Mouse (Mus musculus): Measurements from ENCODE around the gene BC049715. TPM values are rescaled to one million over a fixed set of nuclear protein-coding genes. Genes with fewer than 3 reads are reported as not detected.

Gene BC049715
- polyA plus RNA-seq, 1 experiment from 2014 or later = 2.5 TPM

Small RNAs within 50 kb of the gene (microRNA-seq; reads per million reads assigned to microRNA genes)
- not detected for gene Gm44364

Other genes starting within 250 kb of the BC049715 start
- gene Plbd1, start 165.7 kb upstream of the BC049715 start, polyA plus RNA-seq (2014; fragmentation: Nextera tagmentation; extraction: Ambion mirVana) = 6.0 and 6.7 TPM in 2 replicates
- gene Gucy2c, start 45.9 kb upstream of the BC049715 start, polyA plus RNA-seq (2014; fragmentation: Nextera tagmentation; extraction: Ambion mirVana) = 1.6 and 3.3 TPM in 2 replicates
- gene Hist4h4, start 23.2 kb upstream of the BC049715 start, polyA plus RNA-seq (2014; fragmentation: Nextera tagmentation; extraction: Ambion mirVana) = 2.1 and 2.8 TPM in 2 replicates
- gene H2afj, start 19.4 kb upstream of the BC049715 start, polyA plus RNA-seq (2014; fragmentation: Nextera tagmentation; extraction: Ambion mirVana) = 130 and 144 TPM in 2 replicates
- 103 and 109 TPM in 2 replicates for gene Wbp11, start 607 bp downstream of the BC049715 start, polyA plus RNA-seq (2014; fragmentation: Nextera tagmentation; extraction: Ambion mirVana)
- gene Smco3, start 7.8 kb downstream of the BC049715 start, polyA plus RNA-seq (2014; fragmentation: Nextera tagmentation; extraction: Ambion mirVana) = 1.9 and 2.3 TPM in 2 replicates
- gene Art4, start 30.1 kb downstream of the BC049715 start, polyA plus RNA-seq (2014; fragmentation: Nextera tagmentation; extraction: Ambion mirVana) = 4.4 and 5.5 TPM in 2 replicates
- gene Mgp, start 48.2 kb downstream of the BC049715 start, polyA plus RNA-seq (2014; fragmentation: Nextera tagmentation; extraction: Ambion mirVana) = 229 and 247 TPM in 2 replicates
- 0.48 and 3.7 TPM in 2 replicates for gene Erp27, start 94.6 kb downstream of the BC049715 start, polyA plus RNA-seq (2014; fragmentation: Nextera tagmentation; extraction: Ambion mirVana)
- 0.09 and 0.11 TPM in 2 replicates for gene Pde6h, start 96.2 kb downstream of the BC049715 start, polyA plus RNA-seq (2014; fragmentation: Nextera tagmentation; extraction: Ambion mirVana)
- gene Arhgdib, start 114.3 kb downstream of the BC049715 start, polyA plus RNA-seq (2014; fragmentation: Nextera tagmentation; extraction: Ambion mirVana) = 53.3 and 58.0 TPM in 2 replicates